ENCODE assay signal across 8 mouse cellular contexts in genomic region chr7:44462218-44463055, GRCm38 (mm10). TPM values are rescaled to one million over a fixed set of nuclear protein-coding genes. Genes with fewer than 3 reads are reported as not detected.
DNase-seq lines count a peak whose midpoint lies in the region; ATAC-seq lines count a peak whose summit lies in the region.

No protein-coding gene starts in this region.

- no peak overlapping the region for H3K9ac ChIP-seq in forebrain, embryonic 12.5 days
- H3K9ac ChIP-seq in forebrain, embryonic 13.5 days = no peak overlapping the region
- 0 out of 2 replicates have a peak overlapping the region, but pooled peaks have one; percentile 46 for H3K9ac ChIP-seq in embryonic facial prominence, embryonic 13.5 days
- peak overlapping the region; percentile 55 for H3K9ac ChIP-seq in kidney, embryonic 16.5 days (replicated peaks; ENCODE audit: low read length)
- no peak overlapping the region for H3K9ac ChIP-seq in midbrain, embryonic 11.5 days (ENCODE audit: low read length)

- H3K27ac ChIP-seq in forebrain, embryonic 12.5 days = 0 out of 2 replicates have a peak overlapping the region, but pooled peaks have one; percentile 2
- no peak overlapping the region for H3K27ac ChIP-seq in forebrain, embryonic 13.5 days
- H3K27ac ChIP-seq in embryonic facial prominence, embryonic 13.5 days = no peak overlapping the region
- H3K27ac ChIP-seq in kidney, embryonic 16.5 days (ENCODE audit: low read length) = no peak overlapping the region
- no peak overlapping the region for H3K27ac ChIP-seq in midbrain, embryonic 11.5 days (ENCODE audit: low read depth, low read length)

- peak overlapping the region; percentile 17; the same call in 1 of the 2 replicates for H3K4me2 ChIP-seq in forebrain, embryonic 12.5 days
- no peak overlapping the region for H3K4me2 ChIP-seq in forebrain, embryonic 13.5 days
- H3K4me2 ChIP-seq in embryonic facial prominence, embryonic 13.5 days = peak overlapping the region; percentile 58
- H3K4me2 ChIP-seq in kidney, embryonic 16.5 days (replicated peaks; ENCODE audit: low read depth, low read length) = peak overlapping the region; percentile 57
- no peak overlapping the region for H3K4me2 ChIP-seq in midbrain, embryonic 11.5 days

- no peak overlapping the region for H3K4me3 ChIP-seq in forebrain, embryonic 12.5 days (replicated peaks)
- H3K4me3 ChIP-seq in forebrain, embryonic 13.5 days = no peak overlapping the region
- peak overlapping the region; percentile 31 for H3K4me3 ChIP-seq in embryonic facial prominence, embryonic 13.5 days
- peak overlapping the region; percentile 33 for H3K4me3 ChIP-seq in kidney, embryonic 16.5 days (ENCODE audit: low read length)
- no peak overlapping the region for H3K4me3 ChIP-seq in midbrain, embryonic 11.5 days (ENCODE audit: low read depth, low read length)

- H3K36me3 ChIP-seq in forebrain, embryonic 12.5 days (replicated peaks) = peaks cover 64% of the 10 kb centered on the region
- peaks cover 67% of the 10 kb centered on the region for H3K36me3 ChIP-seq in forebrain, embryonic 13.5 days (ENCODE audit: poor library complexity, severe bottlenecking)
- peaks cover 31% of the 10 kb centered on the region for H3K36me3 ChIP-seq in embryonic facial prominence, embryonic 13.5 days
- no peaks in the 10 kb centered on the region for H3K36me3 ChIP-seq in kidney, embryonic 16.5 days (ENCODE audit: insufficient read depth, low read length)
- peaks cover 23% of the 10 kb centered on the region for H3K36me3 ChIP-seq in midbrain, embryonic 11.5 days (ENCODE audit: control insufficient read depth, insufficient read depth, low read length)

- no peaks in the 10 kb centered on the region for H3K9me3 ChIP-seq in forebrain, embryonic 12.5 days
- peaks cover 4% of the 10 kb centered on the region; the same call in 1 of the 2 replicates for H3K9me3 ChIP-seq in forebrain, embryonic 13.5 days (replicated peaks)
- no peaks in the 10 kb centered on the region for H3K9me3 ChIP-seq in embryonic facial prominence, embryonic 13.5 days
- peaks cover 6% of the 10 kb centered on the region; the same call in 1 of the 2 replicates for H3K9me3 ChIP-seq in kidney, embryonic 16.5 days (ENCODE audit: low read length)
- no peaks in the 10 kb centered on the region; the same call in 1 of the 2 replicates for H3K9me3 ChIP-seq in midbrain, embryonic 11.5 days (ENCODE audit: control insufficient read depth, low read length)

- peak; percentile 62 to 63 for DNase-seq in right cerebral cortex, postnatal 10 days (ENCODE audit: low spot score in 2 of 2)
- no peak for DNase-seq in right cerebral cortex, postnatal 14 days
- DNase-seq in midbrain, embryonic 11.5 days (ENCODE audit: low spot score, missing footprints) = peak; percentile 94
- DNase-seq in retina, embryonic 14.5 days (ENCODE audit: low spot score) = no peak

- ATAC-seq in forebrain, embryonic 12.5 days (ENCODE audit: low FRiP score) = no peak
- ATAC-seq in forebrain, embryonic 13.5 days = no peak
- no peak for ATAC-seq in embryonic facial prominence, embryonic 13.5 days (ENCODE audit: insufficient number of reproducible peaks, insufficient read depth, low FRiP score, low TSS enrichment, low read depth)
- ATAC-seq in kidney, embryonic 16.5 days (ENCODE audit: low FRiP score, low TSS enrichment) = no peak
- no peak for ATAC-seq in midbrain, embryonic 11.5 days (ENCODE audit: low FRiP score)

- peaks cover 26% of the 10 kb centered on the region for H3K27me3 ChIP-seq in forebrain, embryonic 12.5 days
- peaks cover 4% of the 10 kb centered on the region for H3K27me3 ChIP-seq in forebrain, embryonic 13.5 days
- peaks cover 63% of the 10 kb centered on the region for H3K27me3 ChIP-seq in embryonic facial prominence, embryonic 13.5 days
- H3K27me3 ChIP-seq in kidney, embryonic 16.5 days (ENCODE audit: insufficient read depth, low read length) = peaks cover 55% of the 10 kb centered on the region
- H3K27me3 ChIP-seq in midbrain, embryonic 11.5 days (ENCODE audit: control insufficient read depth, insufficient read depth, low read length) = peaks cover 17% of the 10 kb centered on the region

- H3K4me1 ChIP-seq in forebrain, embryonic 12.5 days = peaks cover 43% of the 10 kb centered on the region
- peaks cover 44% of the 10 kb centered on the region for H3K4me1 ChIP-seq in forebrain, embryonic 13.5 days
- H3K4me1 ChIP-seq in embryonic facial prominence, embryonic 13.5 days = peaks cover 20% of the 10 kb centered on the region
- H3K4me1 ChIP-seq in kidney, embryonic 16.5 days (ENCODE audit: insufficient read depth, low read length) = 0 out of 2 replicates have a peak, but pooled peaks cover 4% of the 10 kb centered on the region
- peaks cover 22% of the 10 kb centered on the region for H3K4me1 ChIP-seq in midbrain, embryonic 11.5 days (ENCODE audit: control insufficient read depth, insufficient read depth, low read length)

- 34% methylated on average over 77 of the region's 77 CpGs for WGBS in forebrain, embryonic 12.5 days
- 40% methylated on average over 72 of the region's 77 CpGs for WGBS in forebrain, embryonic 13.5 days
- 26% methylated on average over 74 of the region's 77 CpGs for WGBS in embryonic facial prominence, embryonic 13.5 days
- WGBS in kidney, embryonic 16.5 days = 11% methylated on average over 77 of the region's 77 CpGs
- 24% methylated on average over 76 of the region's 77 CpGs for WGBS in midbrain, embryonic 11.5 days

RNA-seq across cellular contexts. Expression of gene Aspdh, which starts 2.8 kb away (rescaled TPM):
- polyA plus RNA-seq in forebrain, embryonic 12.5 days (2016; fragmentation: Nextera tagmentation; extraction: Ambion mirVana) = 4.8 TPM in 2 replicates
- 3.8 and 4.0 TPM in 2 replicates for polyA plus RNA-seq in forebrain, embryonic 13.5 days (2015; fragmentation: Nextera tagmentation; extraction: Ambion mirVana)
- 0.69 and 2.2 TPM in 2 replicates for polyA plus RNA-seq in embryonic facial prominence, embryonic 13.5 days (2015; fragmentation: Nextera tagmentation; extraction: Ambion mirVana)
- 6.9 and 7.7 TPM in 2 replicates for polyA plus RNA-seq in kidney, embryonic 16.5 days (2015; fragmentation: Nextera tagmentation; extraction: Ambion mirVana)
- polyA plus RNA-seq in midbrain, embryonic 11.5 days (2014; fragmentation: Nextera tagmentation; extraction: Ambion mirVana) = 1.8 and 2.9 TPM in 2 replicates

RNA-seq across cellular contexts. Expression of gene Josd2, which starts 5.3 kb away (rescaled TPM):
- 47.2 and 56.8 TPM in 2 replicates for polyA plus RNA-seq in forebrain, embryonic 12.5 days (2016; fragmentation: Nextera tagmentation; extraction: Ambion mirVana)
- polyA plus RNA-seq in forebrain, embryonic 13.5 days (2015; fragmentation: Nextera tagmentation; extraction: Ambion mirVana) = 49.0 and 56.1 TPM in 2 replicates
- 93.6 and 106 TPM in 2 replicates for polyA plus RNA-seq in embryonic facial prominence, embryonic 13.5 days (2015; fragmentation: Nextera tagmentation; extraction: Ambion mirVana)
- 88.1 and 89.5 TPM in 2 replicates for polyA plus RNA-seq in kidney, embryonic 16.5 days (2015; fragmentation: Nextera tagmentation; extraction: Ambion mirVana)
- polyA plus RNA-seq in midbrain, embryonic 11.5 days (2014; fragmentation: Nextera tagmentation; extraction: Ambion mirVana) = 49.4 and 55.8 TPM in 2 replicates

RNA-seq across cellular contexts. Expression of gene Lrrc4b, which starts 33.6 kb away (rescaled TPM):
- polyA plus RNA-seq in forebrain, embryonic 12.5 days (2016; fragmentation: Nextera tagmentation; extraction: Ambion mirVana) = 10.6 and 12.0 TPM in 2 replicates
- 11.6 and 12.6 TPM in 2 replicates for polyA plus RNA-seq in forebrain, embryonic 13.5 days (2015; fragmentation: Nextera tagmentation; extraction: Ambion mirVana)
- polyA plus RNA-seq in embryonic facial prominence, embryonic 13.5 days (2015; fragmentation: Nextera tagmentation; extraction: Ambion mirVana) = 1.5 and 1.6 TPM in 2 replicates
- 0.25 and 0.32 TPM in 2 replicates for polyA plus RNA-seq in kidney, embryonic 16.5 days (2015; fragmentation: Nextera tagmentation; extraction: Ambion mirVana)
- 9.2 and 10.3 TPM in 2 replicates for polyA plus RNA-seq in midbrain, embryonic 11.5 days (2014; fragmentation: Nextera tagmentation; extraction: Ambion mirVana)

RNA-seq across cellular contexts. Expression of gene Emc10, which starts 33.9 kb away (rescaled TPM):
- polyA plus RNA-seq in forebrain, embryonic 12.5 days (2016; fragmentation: Nextera tagmentation; extraction: Ambion mirVana) = 121 and 125 TPM in 2 replicates
- polyA plus RNA-seq in forebrain, embryonic 13.5 days (2015; fragmentation: Nextera tagmentation; extraction: Ambion mirVana) = 101 and 106 TPM in 2 replicates
- 126 and 129 TPM in 2 replicates for polyA plus RNA-seq in embryonic facial prominence, embryonic 13.5 days (2015; fragmentation: Nextera tagmentation; extraction: Ambion mirVana)
- 117 and 127 TPM in 2 replicates for polyA plus RNA-seq in kidney, embryonic 16.5 days (2015; fragmentation: Nextera tagmentation; extraction: Ambion mirVana)
- polyA plus RNA-seq in midbrain, embryonic 11.5 days (2014; fragmentation: Nextera tagmentation; extraction: Ambion mirVana) = 91.8 and 99.3 TPM in 2 replicates

RNA-seq across cellular contexts. Expression of gene Fam71e1, which starts 33.9 kb away (rescaled TPM):
- polyA plus RNA-seq in forebrain, embryonic 12.5 days (2016; fragmentation: Nextera tagmentation; extraction: Ambion mirVana) = 29.8 and 34.2 TPM in 2 replicates
- polyA plus RNA-seq in forebrain, embryonic 13.5 days (2015; fragmentation: Nextera tagmentation; extraction: Ambion mirVana) = 30.1 and 35.0 TPM in 2 replicates
- polyA plus RNA-seq in embryonic facial prominence, embryonic 13.5 days (2015; fragmentation: Nextera tagmentation; extraction: Ambion mirVana) = 19.9 and 22.4 TPM in 2 replicates
- polyA plus RNA-seq in kidney, embryonic 16.5 days (2015; fragmentation: Nextera tagmentation; extraction: Ambion mirVana) = 15.4 and 17.8 TPM in 2 replicates
- polyA plus RNA-seq in midbrain, embryonic 11.5 days (2014; fragmentation: Nextera tagmentation; extraction: Ambion mirVana) = 14.7 and 17.1 TPM in 2 replicates

Comparison
In these comparisons a context has a peak if more than half of its experiments do, and no peak if none do; other contexts are left out.
1. H3K4me2 ChIP-seq: peak in forebrain, embryonic 12.5 days (single experiment), embryonic facial prominence, embryonic 13.5 days (single experiment) and kidney, embryonic 16.5 days (single experiment); none in forebrain, embryonic 13.5 days (single experiment) and midbrain, embryonic 11.5 days (single experiment).
2. DNase-seq: peak in right cerebral cortex, postnatal 10 days (2 of 2) and midbrain, embryonic 11.5 days (single experiment); none in right cerebral cortex, postnatal 14 days (single experiment) and retina, embryonic 14.5 days (single experiment).
3. H3K4me3 ChIP-seq: peak in embryonic facial prominence, embryonic 13.5 days (single experiment) and kidney, embryonic 16.5 days (single experiment); none in forebrain, embryonic 12.5 days (single experiment), forebrain, embryonic 13.5 days (single experiment) and midbrain, embryonic 11.5 days (single experiment).
4. H3K9ac ChIP-seq: peak in embryonic facial prominence, embryonic 13.5 days (single experiment) and kidney, embryonic 16.5 days (single experiment); none in forebrain, embryonic 12.5 days (single experiment), forebrain, embryonic 13.5 days (single experiment) and midbrain, embryonic 11.5 days (single experiment).